Mouse (Mus musculus) small intestine, adult 2 months (tissue): Measurements from ENCODE around the gene H2-K1. TPM values are rescaled to one million over a fixed set of nuclear protein-coding genes. Genes with fewer than 3 reads are reported as not detected.

Source experiments
- H3K27ac ChIP-seq: fragments of 200-500 bp; 2 replicates; pipeline ENCODE4 v1.5.1; 2012; ENCODE audit warnings: low read depth, low read length, control low read depth, inconsistent platforms; ENCODE audit not compliant: insufficient read depth
- H3K27me3 ChIP-seq: fragments of 200-500 bp; 2 replicates; pipeline ENCODE4 v1.6.1; 2012; ENCODE audit warnings: mild to moderate bottlenecking, moderate library complexity, low read length, inconsistent platforms; ENCODE audit not compliant: control insufficient read depth, insufficient read depth
- H3K36me3 ChIP-seq: fragments of 200-500 bp; 2 replicates; pipeline ENCODE4 v1.6.1; 2012; ENCODE audit warnings: mild to moderate bottlenecking, low read length, control low read depth, inconsistent platforms; ENCODE audit not compliant: control insufficient read depth, insufficient read depth
- H3K4me1 ChIP-seq: fragments of 200-500 bp; 2 replicates; pipeline ENCODE4 v1.6.1; 2012; ENCODE audit warnings: low read length, inconsistent platforms, mixed read lengths; ENCODE audit not compliant: control insufficient read depth, insufficient read depth, insufficient read length
- H3K4me3 ChIP-seq: fragments of 200-500 bp; 2 replicates; pipeline ENCODE4 v1.5.1; 2012; ENCODE audit warnings: low read depth, mild to moderate bottlenecking, control low read depth, inconsistent platforms, low read length, moderate library complexity
- CTCF ChIP-seq: fragments of 200-500 bp; IDR thresholded peaks from 2 replicates; pipeline ENCODE4 v1.5.1; 2012; ENCODE audit warnings: low read depth, mild to moderate bottlenecking, control low read depth, inconsistent platforms, low read length, moderate library complexity, mixed read lengths; ENCODE audit not compliant: insufficient replicate concordance, insufficient read length; ENCODE audit errors: extremely low read depth
- POLR2A ChIP-seq: fragments of 200-500 bp; IDR thresholded peaks from 2 replicates; pipeline ENCODE4 v1.6.1; 2012; ENCODE audit warnings: low read depth, mild to moderate bottlenecking, control low read depth, inconsistent platforms, low read length, moderate library complexity
- WGBS: fragments of 180-500 bp; shearing (Covaris S2); methylation state at CpG from one replicate; pipeline ENCODE4 v1.1.7; 2018; 5-methylcytosine and 5-hydroxymethylcytosine counted together
- polyA plus RNA-seq: library from polyadenylated mRNA; depleted of rRNA; stranded (reverse); fragments of >200 nt; gene quantifications from 2 replicates; pipeline ENCODE4 v1.2.3, GENCODE M21; 2012; rRNA removed

H2-K1 gene
- polyA plus RNA-seq, 1 experiment: 6,705 TPM

DNA sequence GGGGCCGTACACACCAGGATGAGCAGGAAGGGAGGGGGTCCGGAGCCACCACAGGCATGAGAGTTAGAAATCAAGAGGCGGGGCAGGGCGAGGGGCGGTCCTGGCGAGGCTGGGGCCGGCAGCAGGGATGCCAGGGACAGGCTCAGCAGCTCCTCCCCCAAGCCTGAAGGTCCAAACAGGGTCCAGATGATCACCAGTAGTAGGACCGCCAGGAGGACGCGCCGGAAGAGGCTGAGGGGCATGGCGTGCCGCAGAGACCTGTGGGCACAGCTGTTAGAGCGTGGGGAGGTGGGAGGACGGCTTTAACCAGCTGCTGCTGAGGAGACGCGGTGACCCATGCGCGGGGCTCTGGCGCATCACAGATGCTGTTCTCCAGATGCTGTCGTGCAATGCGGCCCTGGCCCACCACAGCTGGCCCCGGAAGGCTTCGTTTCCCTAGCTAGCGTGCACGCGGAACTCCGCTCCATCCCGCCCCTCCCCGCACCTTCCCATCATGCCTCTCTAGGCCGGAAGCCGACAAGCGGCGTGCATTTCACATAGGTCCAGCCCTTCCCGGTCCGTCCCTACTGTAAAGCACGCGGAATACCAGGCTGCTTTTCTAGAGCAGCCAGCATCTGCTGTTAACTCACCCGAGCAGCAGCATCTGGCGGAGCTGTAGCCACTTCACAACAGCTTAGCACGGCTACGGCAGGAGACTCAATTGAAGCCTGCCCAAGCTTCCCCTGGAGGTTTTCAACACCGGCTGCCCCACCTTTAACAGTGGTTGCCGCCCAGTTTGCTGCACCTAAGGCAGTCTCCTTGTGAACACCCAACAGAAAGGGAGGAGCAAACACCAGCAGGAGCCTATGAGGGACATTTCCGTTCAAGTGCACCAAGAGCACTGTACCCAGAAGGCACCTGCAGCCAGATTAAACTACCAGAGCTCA lies 48.9 kb downstream of the H2-K1 start, which contains the start of gene B3galt4:
B3galt4 (minus strand) TSS at position 468 of the 926 bp plus-strand sequence.
- peaks cover 17% of the 10 kb centered on the region for H3K36me3 ChIP-seq
- WGBS: under 1% methylated on average over 45 of the region's 45 CpGs
- no peaks in the 10 kb centered on the region for H3K27me3 ChIP-seq
- H3K4me3 ChIP-seq: peak within 1 kb of the TSS; percentile 69
- TF ChIP-seq CTCF (no peak), POLR2A (peak; percentile 46; the same call in 1 of the 2 replicates)
- H3K4me1 ChIP-seq: peaks cover 38% of the 10 kb centered on the region
- peak within 1 kb of the TSS; percentile 73 for H3K27ac ChIP-seq

DNA sequence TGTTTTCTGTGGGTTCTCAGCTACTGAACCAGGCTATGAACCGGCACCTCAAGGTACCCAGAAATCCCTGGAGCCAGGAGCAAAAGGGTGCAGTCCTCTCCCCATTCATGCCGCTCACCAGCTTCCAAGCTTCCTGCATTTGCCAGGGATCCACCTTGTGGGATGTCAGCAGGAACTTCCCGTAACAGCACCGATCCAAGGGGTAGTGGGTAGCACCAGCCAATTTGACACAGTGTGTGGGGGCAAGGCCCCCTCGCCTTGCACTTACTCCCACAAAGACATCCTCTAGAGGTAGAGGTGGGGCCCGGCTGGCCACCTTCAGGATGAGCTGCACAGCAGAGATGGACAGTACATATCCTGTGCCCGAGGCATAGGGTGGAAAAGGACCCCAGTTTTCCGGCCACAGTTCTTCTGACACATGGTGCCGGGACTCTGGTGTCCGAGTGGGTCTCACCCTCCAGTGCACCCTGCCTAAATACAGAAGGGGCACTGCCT lies 50.0 kb downstream of the H2-K1 start:
- peaks cover 38% of the 10 kb centered on the region for H3K4me1 ChIP-seq
- H3K36me3 ChIP-seq: peaks cover 17% of the 10 kb centered on the region
- peak overlapping the region; percentile 73 for H3K27ac ChIP-seq
- TF ChIP-seq CTCF: no peak
- TF ChIP-seq POLR2A: no peak
- peak overlapping the region; percentile 69 for H3K4me3 ChIP-seq
- WGBS: 44% methylated on average over 10 of the region's 10 CpGs
- no peaks in the 10 kb centered on the region for H3K27me3 ChIP-seq

DNA sequence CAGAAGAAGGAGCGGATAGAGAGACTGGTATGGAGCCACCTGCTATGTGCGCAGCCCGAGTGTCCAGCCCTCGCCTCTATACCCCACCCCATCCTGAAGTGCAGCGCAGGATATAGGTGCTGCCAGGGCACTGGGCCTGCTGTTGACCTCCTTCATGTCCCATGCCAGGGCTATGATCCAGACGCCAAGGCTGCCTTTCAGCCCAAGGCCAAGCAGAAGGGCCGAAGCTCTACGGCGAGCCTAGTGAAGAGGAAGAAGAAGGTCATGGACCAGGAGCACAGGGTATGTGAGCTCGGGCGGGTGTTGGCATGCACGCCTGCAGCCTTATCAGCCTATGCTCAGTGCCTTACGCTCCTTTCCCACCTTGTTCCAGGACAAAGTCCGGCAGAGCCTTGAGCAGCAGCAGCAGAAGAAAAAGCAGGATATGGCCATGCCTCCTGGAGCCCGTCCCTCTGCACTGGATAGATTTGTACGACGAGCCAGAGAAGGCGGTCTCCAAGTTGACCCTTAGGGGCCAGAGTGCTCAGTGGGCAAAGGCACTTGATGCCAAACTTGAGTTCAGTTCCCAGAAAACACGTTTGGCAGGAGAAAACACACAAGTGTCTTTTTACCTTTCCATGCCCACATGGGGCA lies 51.1 kb downstream of the H2-K1 start:
- Histone ChIP-seq H3K27me3 (no peaks in the 10 kb centered on the region), H3K36me3 (peaks cover 15% of the 10 kb centered on the region), H3K4me3 (peak overlapping the region; percentile 50), H3K4me1 (peaks cover 33% of the 10 kb centered on the region), H3K27ac (peak overlapping the region; percentile 85)
- 35% methylated on average over 19 of the region's 19 CpGs for WGBS
- TF ChIP-seq POLR2A: no peak; the same call in 1 of the 2 replicates
- no peak for TF ChIP-seq CTCF

DNA sequence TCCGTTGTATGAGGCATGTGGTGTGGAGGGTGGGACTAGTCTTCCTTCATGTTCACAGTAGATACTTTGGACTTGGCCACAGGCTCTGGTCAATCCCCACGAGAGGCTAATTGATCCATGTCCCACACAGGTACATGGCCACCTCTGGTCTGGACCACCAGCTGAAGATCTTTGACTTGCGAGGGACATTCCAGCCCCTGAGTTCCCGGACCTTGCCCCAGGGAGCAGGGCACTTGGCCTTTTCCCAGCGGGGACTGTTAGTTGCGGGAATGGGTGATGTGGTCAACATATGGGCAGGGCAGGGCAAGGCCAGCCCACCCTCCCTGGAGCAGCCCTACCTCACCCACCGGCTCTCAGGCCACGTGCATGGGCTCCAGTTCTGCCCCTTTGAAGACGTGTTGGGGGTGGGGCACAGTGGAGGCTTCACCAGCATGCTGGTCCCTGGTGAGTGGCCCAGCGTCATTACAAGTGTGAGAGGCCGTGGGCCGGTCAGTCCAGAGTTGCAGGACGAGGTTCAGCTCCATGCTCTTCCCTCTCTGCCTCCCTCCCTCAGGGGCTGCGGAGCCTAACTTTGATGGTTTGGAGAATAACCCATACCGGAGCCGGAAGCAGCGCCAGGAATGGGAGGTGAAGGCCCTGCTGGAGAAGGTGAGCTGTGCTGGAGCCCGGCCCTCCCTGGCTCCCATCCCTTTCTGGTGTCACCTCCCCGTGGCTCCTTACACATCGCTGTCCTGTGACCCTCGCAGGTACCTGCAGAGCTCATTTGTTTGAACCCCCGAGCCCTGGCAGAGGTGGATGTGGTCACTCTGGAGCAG lies 51.9 kb downstream of the H2-K1 start:
- Histone ChIP-seq H3K27me3 (no peaks in the 10 kb centered on the region), H3K36me3 (peaks cover 13% of the 10 kb centered on the region), H3K4me3 (peak overlapping the region; percentile 50), H3K4me1 (peaks cover 33% of the 10 kb centered on the region), H3K27ac (peak overlapping the region; percentile 85; the same call in 1 of the 2 replicates)
- TF ChIP-seq CTCF: no peak
- TF ChIP-seq POLR2A: no peak
- WGBS: 62% methylated on average over 22 of the region's 22 CpGs

DNA sequence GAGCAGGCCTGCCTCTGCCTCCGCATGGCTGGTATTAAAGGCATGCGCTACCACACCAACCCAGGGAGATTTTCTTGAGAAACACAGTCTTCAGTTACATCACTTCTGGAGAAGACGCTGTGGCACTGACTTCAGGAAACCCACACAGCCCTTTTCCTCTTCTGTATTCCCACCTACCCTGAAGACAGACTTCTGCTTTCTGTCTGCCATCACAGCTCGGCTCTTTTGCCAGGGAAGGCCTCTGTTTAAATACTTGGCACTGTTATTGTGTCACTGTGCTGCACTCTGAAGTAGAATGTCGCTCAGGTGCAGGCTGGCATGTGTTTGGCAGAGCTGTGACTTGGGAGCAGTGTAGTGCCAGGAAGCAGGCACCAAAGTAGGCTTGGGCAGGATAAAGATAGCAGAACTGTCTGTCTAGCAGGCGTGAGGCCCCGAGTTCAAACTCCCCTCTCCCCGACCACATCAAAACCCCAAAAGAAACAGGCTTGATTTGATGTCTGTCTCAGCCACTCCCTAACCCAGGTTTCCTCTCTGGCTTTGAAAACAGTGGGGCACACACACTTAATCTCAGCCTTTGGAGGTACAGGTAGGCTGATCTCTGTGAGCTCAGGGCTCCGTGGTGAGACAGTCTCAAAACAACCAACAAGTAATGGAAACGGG lies 52.6 kb downstream of the H2-K1 start:
- Histone ChIP-seq H3K36me3 (peaks cover 9% of the 10 kb centered on the region), H3K27ac (no peak overlapping the region)

More for the DNA sequence above, 52.6 kb downstream of the H2-K1 start:
- TF ChIP-seq CTCF: no peak
- no peak for TF ChIP-seq POLR2A
- Histone ChIP-seq H3K27me3 (no peaks in the 10 kb centered on the region), H3K4me1 (peaks cover 27% of the 10 kb centered on the region), H3K4me3 (no peak overlapping the region)
- WGBS: 69% methylated on average over 10 of the region's 10 CpGs

Other genes starting within 250 kb of the H2-K1 start
- 171 and 431 TPM in 2 replicates for gene Rab11b, start 239.8 kb downstream of the H2-K1 start, polyA plus RNA-seq
- gene Angptl4, start 218.5 kb downstream of the H2-K1 start, polyA plus RNA-seq: 14.7 and 57.3 TPM in 2 replicates
- gene Kank3, start 189.8 kb downstream of the H2-K1 start, polyA plus RNA-seq: 20.6 and 21.1 TPM in 2 replicates
- 296 and 444 TPM in 2 replicates for gene Rps28, start 175.8 kb downstream of the H2-K1 start, polyA plus RNA-seq
- 337 and 417 TPM in 2 replicates for gene Ndufa7, start 175.8 kb downstream of the H2-K1 start, polyA plus RNA-seq
- gene Cd320, start 157.3 kb downstream of the H2-K1 start, polyA plus RNA-seq: 14.9 and 22.1 TPM in 2 replicates
- gene Gm7029, start 126.5 kb downstream of the H2-K1 start, polyA plus RNA-seq: not detected in 2 replicates
- gene Kifc1, start 109.7 kb downstream of the H2-K1 start, polyA plus RNA-seq: 3.9 and 7.5 TPM in 2 replicates
- not detected in 2 replicates for gene Platr17, start 95.2 kb downstream of the H2-K1 start, polyA plus RNA-seq
- 20.7 and 48.6 TPM in 2 replicates for gene Daxx, start 90.9 kb downstream of the H2-K1 start, polyA plus RNA-seq
- 151 and 367 TPM in 2 replicates for gene Tapbp, start 84.4 kb downstream of the H2-K1 start, polyA plus RNA-seq
- gene Zbtb22, start 84.4 kb downstream of the H2-K1 start, polyA plus RNA-seq: 64.1 and 134 TPM in 2 replicates
- 45.3 and 60.7 TPM in 2 replicates for gene Rgl2, start 70.8 kb downstream of the H2-K1 start, polyA plus RNA-seq
- gene Pfdn6, start 60.0 kb downstream of the H2-K1 start, polyA plus RNA-seq: 9.3 and 19.4 TPM in 2 replicates
- gene Wdr46, start 59.7 kb downstream of the H2-K1 start, polyA plus RNA-seq: 10.0 and 12.4 TPM in 2 replicates
- 14.8 and 24.6 TPM in 2 replicates for gene B3galt4, start 48.9 kb downstream of the H2-K1 start, polyA plus RNA-seq
- 28.4 and 52.3 TPM in 2 replicates for gene Vps52, start 44.5 kb downstream of the H2-K1 start, polyA plus RNA-seq
- 509 and 766 TPM in 2 replicates for gene Rps18, start 44.3 kb downstream of the H2-K1 start, polyA plus RNA-seq
- gene Ring1, start 24.3 kb upstream of the H2-K1 start, polyA plus RNA-seq: 15.5 and 29.9 TPM in 2 replicates
- gene H2-Ke6, start 27.7 kb upstream of the H2-K1 start, polyA plus RNA-seq: 52.4 and 75.8 TPM in 2 replicates
- gene Slc39a7, start 31.3 kb upstream of the H2-K1 start, polyA plus RNA-seq: 81.5 and 119 TPM in 2 replicates
- gene Rxrb, start 31.5 kb upstream of the H2-K1 start, polyA plus RNA-seq: 26.3 and 64.2 TPM in 2 replicates
- 0.90 and 2.4 TPM in 2 replicates for gene Col11a2, start 39.1 kb upstream of the H2-K1 start, polyA plus RNA-seq
- 7.2 and 16.6 TPM in 2 replicates for gene H2-Oa, start 92.0 kb upstream of the H2-K1 start, polyA plus RNA-seq
- 35.4 and 169 TPM in 2 replicates for gene H2-DMa, start 119.2 kb upstream of the H2-K1 start, polyA plus RNA-seq
- gene Brd2, start 122.3 kb upstream of the H2-K1 start, polyA plus RNA-seq: 41.2 and 73.1 TPM in 2 replicates
- 12.7 and 25.4 TPM in 2 replicates for gene H2-DMb2, start 143.0 kb upstream of the H2-K1 start, polyA plus RNA-seq
- gene H2-DMb1, start 152.7 kb upstream of the H2-K1 start, polyA plus RNA-seq: 39.0 and 281 TPM in 2 replicates
- gene Tap1, start 187.2 kb upstream of the H2-K1 start, polyA plus RNA-seq: 35.1 and 100 TPM in 2 replicates
- gene Psmb9, start 187.4 kb upstream of the H2-K1 start, polyA plus RNA-seq: 112 and 204 TPM in 2 replicates
- 135 and 293 TPM in 2 replicates for gene Psmb8, start 197.4 kb upstream of the H2-K1 start, polyA plus RNA-seq
- 30.4 and 66.1 TPM in 2 replicates for gene Tap2, start 203.2 kb upstream of the H2-K1 start, polyA plus RNA-seq
- 5.3 and 13.7 TPM in 2 replicates for gene H2-Ob, start 238.6 kb upstream of the H2-K1 start, polyA plus RNA-seq